Mouse (Mus musculus) monocyte, adult 5-6 weeks (primary cell): ENCODE data around the gene Hecw2. TPM values are rescaled to one million over a fixed set of nuclear protein-coding genes. Genes with fewer than 3 reads are reported as not detected.

ENCODE experiments used
- ATAC-seq: fragments of 153-309, 156-312 bp; replicated peaks from 2 replicates; pipeline ENCODE4 v1.8.0; 2017; ENCODE audit warnings: mild to moderate bottlenecking; ENCODE audit not compliant: low TSS enrichment, insufficient number of reproducible peaks, severe bottlenecking, poor library complexity, low FRiP score
- total RNA-seq: library from RNA; stranded (forward); fragments of 200-1000, 200-491, 200-594 nt; gene quantifications from 3 replicates; pipeline ENCODE4 v1.2.3, GENCODE M21; 2017

Gene Hecw2
- 0.10 to 0.11 TPM in 2 of 3 replicates, not detected in the other for total RNA-seq

GRCm38 (mm10) chr1:54194954-54195305 lies at the start of gene Hecw2:
Gene Hecw2, minus strand, starts transcription at chr1:54195168.
- ATAC-seq = no peak

GRCm38 (mm10) chr1:54242722-54243121 lies 47.8 kb upstream of the Hecw2 start:
- no peak for ATAC-seq

DNA sequence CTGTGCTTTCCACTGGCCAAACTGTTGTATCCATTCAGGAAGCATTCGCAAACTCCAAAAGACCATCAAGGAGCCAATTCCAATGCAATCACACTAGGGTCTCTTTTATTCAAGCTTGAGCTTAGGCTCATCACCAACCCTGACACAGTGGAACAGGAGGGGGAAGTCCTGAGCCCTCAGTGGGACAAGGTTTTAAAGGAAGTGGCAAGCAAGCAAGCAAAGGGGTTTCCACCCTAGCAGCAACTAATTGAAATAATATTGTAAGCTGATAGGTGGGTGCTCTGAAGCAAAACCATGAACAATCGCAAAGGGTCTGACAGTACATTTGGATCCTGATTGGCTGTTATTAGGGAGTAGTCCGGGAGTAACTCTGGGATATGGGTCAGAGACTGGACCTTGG lies 25.3 kb upstream of the Hecw2 start:
- no peak for ATAC-seq

DNA sequence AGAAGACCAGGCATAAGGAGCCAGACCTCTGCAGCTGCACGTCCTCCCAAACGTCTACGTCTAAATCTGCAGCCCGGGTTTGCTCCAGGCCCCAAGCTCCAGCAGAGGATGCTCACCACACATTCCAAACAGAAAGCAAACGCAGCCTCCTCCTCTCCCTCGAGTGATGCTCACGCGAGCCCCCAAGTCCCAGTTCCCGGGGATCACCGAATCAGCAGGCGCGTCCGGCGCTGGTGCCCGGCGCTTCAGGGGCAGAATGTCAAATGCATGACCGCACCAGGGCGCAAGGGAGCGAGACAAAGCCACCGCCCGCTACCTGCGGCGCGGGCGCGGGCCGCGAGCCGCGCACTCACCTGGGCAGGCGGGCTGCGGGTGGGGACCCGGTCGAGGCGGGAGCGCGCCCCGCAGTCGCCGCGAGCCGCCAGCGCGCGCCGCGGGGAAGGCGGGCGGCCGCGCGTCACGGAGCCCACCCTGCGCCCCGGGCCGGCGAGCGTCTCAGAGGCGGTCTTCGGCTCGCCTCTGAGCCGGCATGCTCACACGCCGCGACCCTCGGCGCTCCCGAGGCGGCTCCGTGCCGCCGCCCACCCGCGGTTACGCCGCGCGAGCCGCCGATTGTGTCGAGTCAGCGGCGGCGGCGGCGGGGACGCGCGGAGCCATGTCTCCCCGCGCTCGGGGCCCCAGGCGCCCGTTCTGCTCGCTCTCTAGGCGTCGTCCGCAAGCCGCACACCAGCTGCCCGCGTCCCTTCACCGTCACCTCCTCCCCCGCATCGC lies 600 bp downstream of the Hecw2 start:
- ATAC-seq = no peak

DNA sequence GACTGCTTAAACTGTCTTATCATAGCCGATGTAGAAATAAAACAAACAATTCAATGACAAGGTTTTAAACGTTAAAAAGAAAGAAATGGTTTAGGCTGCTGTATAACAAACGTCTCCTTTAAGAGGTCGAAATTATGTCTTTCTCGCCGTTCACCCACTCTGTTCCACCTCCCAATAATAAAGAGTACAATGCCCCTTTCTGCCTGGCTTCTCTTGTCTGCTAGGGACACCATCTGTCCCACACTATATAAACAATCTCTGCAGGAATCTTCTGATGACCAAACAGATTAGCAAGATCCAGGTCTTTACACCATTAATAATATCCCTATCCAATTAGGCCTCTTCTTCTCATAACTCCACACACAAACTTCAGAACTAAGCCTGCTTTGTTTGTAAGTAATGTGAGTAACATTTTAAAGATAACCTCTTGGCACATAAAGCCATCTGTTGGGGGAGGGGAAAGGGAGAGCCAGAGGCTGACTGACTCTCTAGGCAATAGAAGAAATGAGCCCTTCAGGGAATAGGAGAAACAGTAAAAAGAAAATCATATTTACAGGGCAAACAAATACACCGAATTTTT lies 1.7 kb downstream of the Hecw2 start:
- no peak for ATAC-seq

DNA sequence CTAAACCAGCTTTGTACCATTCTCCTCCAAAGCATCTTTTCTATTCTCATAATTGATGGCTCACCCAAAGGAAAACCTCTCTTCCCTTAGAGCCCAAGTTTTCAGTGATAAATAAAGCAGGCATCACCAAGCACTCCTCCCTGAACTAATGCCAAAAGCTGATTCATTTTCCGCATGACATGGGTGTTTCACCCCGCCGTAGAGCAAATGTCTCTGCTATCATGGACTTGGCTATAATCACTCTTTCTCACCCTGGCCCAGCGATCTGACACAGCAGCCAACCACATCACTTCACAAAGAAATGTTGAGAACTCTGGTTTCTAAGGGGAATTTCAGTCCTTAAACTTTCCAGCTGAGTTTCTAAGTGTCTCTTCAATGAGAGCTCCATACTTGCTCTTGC lies 7.4 kb downstream of the Hecw2 start:
- no peak for ATAC-seq

DNA sequence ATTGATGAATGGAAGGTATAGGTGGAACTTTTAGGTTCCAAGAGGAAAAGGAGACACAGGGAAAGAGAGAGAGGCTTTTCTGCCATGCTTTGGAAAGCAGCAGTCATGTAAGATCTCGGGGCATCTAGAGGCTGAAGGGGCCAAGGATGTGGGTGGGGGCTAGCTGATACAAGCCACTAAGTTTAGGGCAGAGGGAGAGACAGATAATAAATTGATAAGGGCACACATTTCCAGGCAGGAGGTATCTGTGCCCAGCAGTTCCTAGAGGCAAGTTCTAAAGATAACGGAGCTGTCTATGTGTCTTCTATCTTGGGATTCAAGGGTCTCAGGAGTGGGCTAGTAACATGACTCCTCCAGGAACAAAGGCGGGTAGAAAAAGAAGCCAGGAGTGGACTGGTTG lies 8.6 kb downstream of the Hecw2 start:
- no peak for ATAC-seq

- ATAC-seq = no peak
Observed at GRCm38 (mm10) chr1:54180663-54181062, 14.3 kb downstream of the Hecw2 start.

- no peak for ATAC-seq
Observed at GRCm38 (mm10) chr1:54179179-54179578, 15.8 kb downstream of the Hecw2 start.

- ATAC-seq = no peak
Observed at GRCm38 (mm10) chr1:54176592-54176991, 18.4 kb downstream of the Hecw2 start.

DNA sequence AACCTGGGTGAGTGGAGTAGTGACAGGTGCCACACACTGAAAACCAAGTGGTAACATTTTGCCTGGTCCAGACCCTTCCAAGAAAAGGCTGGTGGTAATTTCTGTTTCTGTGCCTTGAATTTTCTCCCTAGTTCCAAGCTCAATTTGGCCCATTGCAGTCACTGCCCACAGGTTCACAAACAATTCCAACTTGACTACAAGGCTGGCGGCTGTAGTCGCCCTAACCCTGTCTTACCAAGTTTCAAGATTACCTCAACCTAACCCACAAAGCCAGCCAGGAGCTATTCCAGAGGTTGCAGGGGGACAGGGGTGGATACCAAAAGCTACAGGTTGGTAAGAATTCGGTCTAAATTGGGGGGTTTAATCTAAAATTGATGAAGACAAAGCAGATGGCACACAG lies 27.0 kb downstream of the Hecw2 start:
- no peak for ATAC-seq

DNA sequence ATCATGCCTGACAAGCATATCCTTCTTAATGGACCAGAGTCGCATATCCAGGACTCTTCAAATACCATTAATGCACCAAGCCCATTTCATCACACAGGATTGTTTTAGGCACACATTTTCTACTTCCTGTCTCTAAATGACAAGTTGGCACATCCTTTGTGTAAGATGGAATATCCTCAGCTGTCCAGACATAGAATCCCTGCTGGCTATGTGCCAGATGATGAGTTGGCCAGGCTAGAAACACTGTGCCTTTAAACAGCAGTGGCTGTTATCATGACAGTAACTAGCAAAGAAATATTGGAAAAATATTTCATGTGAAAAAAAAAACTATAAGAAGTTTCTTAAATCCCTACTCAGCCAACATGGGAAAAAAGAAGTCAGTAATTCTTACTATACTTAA lies 35.4 kb downstream of the Hecw2 start:
- ATAC-seq = no peak

GRCm38 (mm10) chr1:54153216-54153786 lies 41.7 kb downstream of the Hecw2 start:
- no peak for ATAC-seq

DNA sequence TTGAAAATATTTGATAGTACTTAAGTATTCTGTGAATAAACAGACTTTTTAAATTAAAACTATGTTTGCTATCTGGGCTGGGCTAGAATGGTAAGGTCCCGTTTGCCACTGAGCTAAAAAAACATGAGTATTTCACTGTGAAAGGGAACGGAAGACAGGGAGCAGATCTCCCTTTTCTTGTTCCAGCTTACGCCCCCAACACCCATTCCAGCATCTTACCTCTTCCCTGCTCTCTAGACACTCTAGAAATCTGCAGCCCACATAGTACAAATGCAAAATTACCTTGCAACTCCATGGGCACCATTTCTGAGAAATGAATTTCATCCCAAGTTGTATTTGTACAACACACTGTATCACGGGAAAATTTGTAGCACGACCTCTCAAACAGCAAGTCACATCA lies 49.9 kb downstream of the Hecw2 start:
- ATAC-seq = no peak

DNA sequence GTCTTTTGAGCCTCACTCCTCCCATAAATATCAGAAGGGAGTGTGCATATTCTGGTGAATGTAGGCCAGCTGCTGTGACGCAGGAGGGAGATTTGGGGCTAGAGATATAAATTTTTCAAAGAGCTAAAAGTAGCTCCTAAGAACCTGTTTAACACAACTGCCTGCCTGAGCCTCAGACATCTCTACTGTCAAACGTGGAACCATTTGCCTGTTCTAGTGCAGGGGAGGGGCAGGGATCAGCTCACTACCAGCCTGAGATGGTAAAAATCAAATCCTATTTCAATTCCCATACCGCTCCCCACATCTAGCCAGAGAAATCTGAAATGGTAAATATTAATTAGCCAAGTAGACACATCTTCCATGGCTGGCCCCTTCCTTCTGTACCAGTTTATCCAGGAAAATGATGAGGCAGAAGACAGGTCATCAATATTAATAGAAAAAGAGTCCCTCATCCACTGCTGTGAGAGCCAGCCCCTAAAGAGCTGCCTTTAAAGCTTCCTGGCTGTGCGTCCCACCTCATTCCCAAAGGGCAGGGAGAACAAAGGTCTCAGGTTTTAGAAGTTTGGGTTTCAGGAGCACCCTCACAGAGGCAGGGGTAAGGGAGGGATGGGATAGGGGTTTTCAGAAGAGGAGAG lies 61.0 kb downstream of the Hecw2 start:
- no peak for ATAC-seq

GRCm38 (mm10) chr1:54128714-54129431 lies 66.1 kb downstream of the Hecw2 start:
- ATAC-seq = no peak

DNA sequence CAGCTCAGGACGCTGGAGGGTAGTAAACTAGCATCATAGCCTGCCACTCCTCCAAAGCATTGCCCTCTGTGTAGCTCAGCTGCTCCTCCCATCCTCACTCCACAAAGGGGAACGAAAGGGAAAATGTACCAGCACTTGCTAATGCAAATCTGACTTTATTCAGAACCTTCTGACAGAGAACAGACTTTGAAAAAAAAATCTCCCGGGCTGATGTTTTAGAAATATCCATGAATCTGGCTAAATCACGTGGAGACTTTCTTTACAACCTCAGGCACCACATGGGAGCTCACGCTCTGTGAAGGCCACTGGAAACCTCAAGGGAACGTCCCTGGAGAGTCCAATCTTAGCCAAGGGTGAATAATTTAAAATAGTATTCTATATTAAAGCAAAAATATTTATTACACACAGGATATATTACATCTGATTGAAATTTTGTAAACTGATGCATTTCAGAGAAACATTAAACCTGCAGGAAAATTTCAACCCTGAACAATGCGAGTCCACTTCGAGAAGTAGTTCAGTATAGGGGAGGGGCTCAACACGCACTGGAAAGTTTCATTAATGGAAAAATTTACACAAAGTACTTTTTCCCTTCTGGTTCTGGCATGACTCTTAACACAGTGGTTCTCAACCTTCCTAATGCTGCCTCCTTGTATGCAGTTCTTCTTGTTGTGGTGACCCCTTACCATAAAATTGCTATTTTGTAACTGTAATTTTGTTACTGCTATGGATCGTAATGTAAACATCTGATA lies 67.8 kb downstream of the Hecw2 start:
- ATAC-seq = no peak

DNA sequence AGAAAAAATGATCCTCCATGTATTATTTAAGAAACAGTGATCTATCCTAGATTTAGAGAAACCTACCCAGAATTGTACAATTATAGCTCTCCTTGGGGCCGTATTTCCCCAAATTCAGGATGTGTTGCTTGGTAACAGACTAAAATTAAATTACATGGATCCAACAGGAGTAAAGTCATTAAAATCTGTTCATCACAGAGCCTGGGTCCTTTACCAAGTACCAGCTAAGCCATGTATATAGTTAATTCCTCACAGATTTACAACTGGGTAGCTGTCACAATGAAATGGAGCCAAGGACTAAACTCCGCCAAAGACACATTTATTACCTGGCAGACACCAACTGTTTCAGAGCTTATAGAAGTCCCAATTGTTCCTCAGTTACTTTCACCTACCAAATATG lies 72.4 kb downstream of the Hecw2 start:
- ATAC-seq = no peak
